Mouse (Mus musculus) telencephalon, adult 2 months (tissue): ENCODE measurements around the gene 4930595D18Rik.

Source experiments
- DNase-seq: peaks from one replicate; pipeline ENCODE4 v3.0.0-alpha.2; 2011; ENCODE audit warnings: low read depth, low spot score

Gene 4930595D18Rik

DNA sequence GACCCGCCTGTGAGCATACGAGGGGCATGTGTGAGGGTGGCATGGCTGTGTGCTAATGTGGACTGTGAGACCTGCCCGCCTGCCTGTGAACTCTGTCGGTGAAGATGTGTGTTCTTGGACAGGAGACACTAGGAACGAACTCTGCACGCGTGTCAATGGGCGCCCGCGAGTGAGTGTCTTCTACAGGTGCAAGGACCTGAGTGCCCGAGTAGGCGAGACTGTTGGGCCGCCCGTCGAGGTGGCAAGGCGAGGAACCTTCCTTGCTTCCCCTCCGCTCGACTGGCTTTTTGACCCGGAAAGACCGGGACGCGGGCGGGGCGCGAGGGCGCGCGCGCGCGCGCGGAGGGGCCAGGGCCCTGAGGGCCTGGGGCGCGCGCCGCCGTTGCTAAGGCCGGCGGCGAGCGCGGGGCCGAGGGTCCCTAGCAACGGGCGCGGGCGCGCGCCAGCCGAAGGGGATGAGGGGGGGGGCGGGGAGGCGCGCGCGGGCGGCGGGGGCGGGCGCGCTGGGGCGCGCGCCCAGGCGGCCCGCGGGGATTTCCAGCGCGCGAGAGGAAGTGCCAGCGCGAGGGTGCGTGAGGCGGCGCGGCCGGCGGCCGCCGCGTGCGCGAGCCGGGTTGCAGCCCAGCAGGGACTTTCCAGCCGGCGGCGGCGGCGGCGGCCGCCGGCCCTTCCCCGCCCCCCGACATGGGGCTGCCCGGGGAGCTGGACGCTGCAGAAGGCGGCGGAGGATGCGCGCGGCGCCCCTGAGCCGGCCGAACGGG, 18.3 kb downstream of the 4930595D18Rik start, which contains the start of gene Traf3:
Traf3 (plus strand) TSS at position 540 of the 761 bp plus-strand sequence.
- no peak for DNase-seq

DNA sequence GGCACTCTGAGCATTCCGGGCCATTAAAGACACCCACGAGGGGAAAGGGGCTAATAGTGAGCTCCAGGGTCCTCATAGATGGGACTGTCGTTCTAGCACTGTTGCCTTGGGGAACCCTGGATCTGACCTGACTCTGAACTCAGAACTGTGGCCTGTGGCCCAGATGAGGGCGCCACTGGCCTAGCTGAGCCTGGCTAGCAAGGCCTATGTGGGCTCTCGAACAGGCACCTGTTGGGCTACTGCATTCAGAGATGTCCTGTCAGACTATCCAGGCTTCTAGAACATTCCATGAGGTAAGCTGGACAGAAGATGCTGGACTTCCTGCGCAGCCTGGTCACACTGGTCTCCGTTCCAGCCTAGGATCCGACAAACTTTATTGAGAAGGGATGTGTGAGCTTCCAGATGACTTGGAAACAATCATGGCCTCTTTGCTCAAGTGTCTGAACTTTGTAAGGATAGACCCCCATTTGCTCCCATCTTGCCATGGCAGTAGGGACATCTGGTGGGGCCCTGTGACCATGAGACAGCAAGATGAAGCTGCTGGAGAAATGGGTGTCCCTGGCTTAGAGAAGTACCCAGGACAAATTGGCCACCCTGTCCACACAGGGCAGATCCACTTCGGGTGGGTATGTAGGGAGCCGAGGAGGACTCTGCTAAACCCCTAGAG, 19.0 kb downstream of the 4930595D18Rik start:
- no peak for DNase-seq

DNA sequence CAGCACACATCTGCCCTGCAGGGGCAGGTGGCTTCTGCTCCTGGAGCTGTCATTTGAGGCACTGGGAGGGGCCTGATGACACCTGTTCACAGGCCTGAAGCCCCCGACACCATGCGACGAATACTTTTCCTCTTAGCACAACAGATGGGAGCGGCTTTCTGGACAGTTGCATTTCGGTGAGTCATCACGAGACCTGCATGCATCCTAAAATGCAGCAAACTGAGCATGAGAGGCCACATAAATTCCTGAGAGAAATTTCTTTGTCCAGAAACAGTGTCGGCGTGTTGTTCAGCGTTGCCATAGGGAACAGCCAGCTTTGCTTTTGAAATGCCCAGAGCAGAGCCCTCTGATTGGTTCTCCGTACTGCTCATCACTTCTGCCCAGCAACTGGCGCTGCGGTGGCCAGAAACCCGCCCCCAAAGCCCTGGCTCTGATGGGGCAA, 20.0 kb downstream of the 4930595D18Rik start:
- peak; percentile 92 for DNase-seq

DNA sequence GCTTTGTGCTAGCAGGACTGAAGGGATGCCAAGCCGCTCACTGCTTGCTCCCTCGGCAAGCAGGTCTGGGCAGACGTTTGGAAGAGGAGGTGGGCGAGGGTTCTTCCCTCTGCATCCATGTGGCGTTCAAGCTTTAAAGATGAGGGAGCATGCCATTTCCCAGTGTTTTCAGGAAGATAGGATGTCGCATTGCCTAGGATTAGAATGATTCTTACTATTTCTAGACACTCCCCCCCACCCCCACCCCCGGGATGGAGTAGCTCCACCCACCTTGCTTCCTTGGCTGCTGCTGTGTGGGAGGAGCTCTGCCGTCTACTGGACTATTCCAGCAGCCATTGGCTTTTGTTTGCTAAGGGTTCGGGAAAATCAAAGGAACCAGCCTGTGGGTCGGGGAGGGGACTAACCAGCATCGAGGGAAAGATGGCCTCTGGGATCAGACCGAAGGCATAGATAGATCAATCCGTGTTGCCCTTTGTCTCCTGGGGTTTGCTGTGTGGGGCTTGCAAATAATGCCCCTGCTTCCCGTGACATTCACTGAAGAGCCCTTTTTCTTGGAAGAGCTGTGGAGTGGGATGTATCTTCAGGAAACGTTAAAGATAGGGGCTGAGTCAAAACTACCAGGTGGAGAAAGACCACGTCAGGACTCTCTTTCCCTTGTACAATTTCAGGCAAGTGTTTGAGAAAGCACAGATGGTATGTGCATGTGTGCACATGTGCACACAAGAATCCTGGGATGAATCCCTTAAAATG, 21.8 kb downstream of the 4930595D18Rik start:
- peak; percentile 83 for DNase-seq

DNA sequence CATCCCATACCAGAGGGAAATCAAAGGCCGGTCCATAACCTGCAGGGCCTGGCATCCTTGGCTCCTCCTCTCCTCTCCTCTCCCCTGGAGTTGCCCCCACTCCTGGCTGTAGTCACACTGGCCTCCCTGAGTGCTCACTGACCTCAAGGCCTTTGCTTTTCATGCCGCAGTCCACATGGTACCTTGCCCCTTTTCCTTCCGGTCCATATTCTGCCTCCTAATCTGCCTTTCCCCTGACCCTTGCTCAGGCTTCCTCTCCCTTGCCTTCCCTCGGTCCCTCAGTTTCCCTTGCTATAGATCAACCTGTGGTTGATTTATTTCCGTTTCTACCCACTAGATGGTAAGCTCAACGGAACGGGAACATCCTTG, 22.4 kb downstream of the 4930595D18Rik start:
- no peak for DNase-seq

DNA sequence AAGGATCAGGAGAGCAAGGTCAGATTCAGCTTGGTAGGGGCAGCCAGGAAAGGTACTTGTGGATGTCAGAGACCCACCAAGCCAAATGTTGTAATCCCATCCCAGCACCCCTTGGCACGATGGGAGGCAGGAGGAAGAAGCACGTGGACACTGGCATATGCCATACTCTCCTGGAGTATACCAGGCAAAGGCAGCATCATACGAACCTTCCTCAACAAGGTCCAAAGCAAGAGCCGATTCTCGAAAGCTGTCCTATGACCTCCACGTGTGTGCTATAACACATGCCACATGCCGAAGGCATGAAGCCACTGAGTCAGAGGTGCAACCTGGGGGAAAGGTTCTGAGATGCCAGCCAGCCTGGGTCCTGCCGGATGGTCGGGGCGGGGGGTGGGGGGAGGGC, 23.4 kb downstream of the 4930595D18Rik start:
- DNase-seq, result no peak

DNA sequence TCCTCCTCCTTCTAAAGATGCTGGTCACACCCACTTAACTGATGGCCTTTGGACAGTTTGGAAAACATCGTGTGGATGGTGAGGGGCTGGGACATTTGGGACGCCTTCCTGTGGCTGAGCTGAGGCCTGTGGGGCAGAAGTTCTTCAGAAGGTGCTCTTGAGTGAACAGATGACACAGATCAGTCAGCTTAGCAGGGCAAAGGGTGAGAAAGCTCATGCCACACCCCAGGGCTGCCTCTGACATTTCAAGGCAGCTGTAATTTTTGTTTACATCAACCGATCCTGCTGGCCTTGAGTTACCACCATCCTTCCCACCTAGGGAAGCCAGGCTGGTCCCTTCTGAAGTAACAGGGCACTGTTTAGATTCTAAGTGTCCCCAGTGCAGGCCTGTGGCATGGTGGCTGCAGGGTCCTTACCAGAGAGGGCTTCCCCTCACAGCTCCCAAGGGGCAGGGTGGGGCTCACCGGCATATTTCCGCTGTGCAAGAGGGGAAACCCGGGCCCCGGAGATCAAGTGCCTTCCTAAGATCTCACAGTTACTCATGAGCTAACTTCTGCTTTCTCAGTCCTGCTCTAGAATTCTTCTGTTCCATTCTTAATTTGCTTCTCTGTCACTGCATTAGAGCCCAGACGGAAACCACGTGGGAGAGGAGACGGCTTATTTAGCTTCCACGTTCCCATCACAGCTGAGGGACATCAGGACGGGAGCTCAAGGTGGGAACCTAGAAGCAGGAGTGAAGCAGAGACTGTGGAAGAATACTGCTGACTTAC, 24.4 kb downstream of the 4930595D18Rik start:
- no peak for DNase-seq

DNA sequence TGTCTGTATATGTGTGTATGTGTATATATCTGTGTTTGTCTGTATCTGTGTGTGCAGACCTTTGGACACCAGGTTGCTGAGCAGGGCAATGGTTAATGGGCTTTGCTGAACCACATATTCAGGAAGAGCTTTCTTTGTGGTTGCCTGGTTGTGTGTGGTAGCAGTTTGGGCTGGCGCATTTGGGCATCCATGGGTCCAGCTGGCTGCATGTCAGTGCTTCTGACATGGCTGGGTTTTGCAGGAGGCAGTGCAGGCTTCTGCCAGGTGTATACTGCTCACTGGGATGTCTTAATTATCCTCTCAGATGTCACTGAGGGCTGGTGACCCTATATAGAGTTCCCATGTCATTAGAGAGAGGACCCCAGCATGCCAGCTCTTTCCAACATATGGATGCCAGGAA, 28.5 kb downstream of the 4930595D18Rik start:
- DNase-seq, result no peak

DNA sequence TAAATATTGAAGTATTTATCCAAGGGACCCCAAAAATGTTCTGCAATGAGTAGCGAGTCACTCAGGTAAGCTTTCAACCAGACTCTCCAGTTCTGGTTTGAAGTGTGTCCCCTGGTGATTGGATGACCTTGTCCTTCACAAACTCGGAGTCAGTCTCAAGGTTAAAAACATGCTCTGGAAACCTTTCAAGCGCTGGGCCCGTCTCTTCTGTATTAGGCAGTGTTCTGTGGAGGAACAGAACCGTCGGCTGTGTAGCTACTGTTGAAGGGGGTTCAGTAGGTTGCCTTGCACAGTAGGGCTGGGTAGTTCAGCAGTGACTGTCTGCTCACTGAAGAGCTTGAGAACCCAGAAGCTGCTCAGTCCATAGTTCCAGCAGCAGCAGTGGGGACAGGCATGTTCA, 29.6 kb downstream of the 4930595D18Rik start:
- DNase-seq, result no peak

DNA sequence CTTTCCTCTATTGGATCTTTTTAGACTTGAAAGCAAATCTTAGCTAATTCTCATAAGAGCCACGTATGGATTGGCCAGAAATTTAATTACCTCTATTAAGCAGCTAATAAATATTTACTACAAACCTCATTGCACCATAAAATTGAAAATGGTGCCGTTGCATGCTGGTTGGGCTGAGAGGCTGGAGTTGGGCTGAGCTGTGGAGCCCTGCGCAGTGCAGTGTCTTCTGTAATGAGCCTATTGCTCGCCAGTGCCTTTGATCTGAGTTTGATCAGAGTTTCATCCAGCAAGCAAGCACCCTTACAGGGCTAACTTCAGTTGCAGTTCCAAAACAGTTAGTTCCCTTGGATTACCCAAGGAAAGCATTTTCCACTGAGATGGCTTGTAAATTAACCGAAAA, 30.3 kb downstream of the 4930595D18Rik start:
- no peak for DNase-seq

DNA sequence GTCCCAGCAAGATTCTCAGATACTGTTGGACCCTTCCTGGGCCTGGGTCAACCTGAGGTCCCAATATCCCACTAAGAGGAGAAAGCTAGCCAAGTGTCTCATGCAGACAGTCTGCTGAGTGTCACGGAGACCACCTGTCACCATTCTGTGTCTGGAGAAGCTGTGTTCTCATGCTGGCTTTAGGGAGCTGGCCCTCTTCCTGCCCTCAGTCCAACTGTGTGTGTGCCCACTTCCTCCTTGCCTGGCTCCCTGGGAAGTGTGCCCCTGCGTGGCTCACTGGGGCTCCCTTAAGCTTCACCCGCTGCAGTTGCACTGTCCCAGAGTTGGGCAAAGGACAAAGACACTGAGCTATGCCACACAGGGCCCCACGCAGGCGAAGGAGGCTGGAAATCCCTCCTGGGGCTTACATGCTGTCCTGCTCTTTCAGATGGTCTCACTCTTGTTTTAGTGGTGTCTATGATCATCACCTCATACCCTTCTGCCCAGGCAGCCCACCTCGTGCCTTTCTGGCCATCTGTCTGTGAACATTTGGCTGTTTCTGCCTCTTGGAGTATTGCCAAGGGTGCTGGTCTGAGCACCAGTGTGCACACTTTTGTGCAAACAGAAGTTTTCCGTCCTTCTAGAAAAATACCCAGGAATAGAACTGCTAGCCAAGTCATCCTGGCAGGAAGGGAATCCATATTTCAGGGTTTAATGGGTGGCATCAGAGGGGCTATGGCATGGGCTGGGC, 31.1 kb downstream of the 4930595D18Rik start:
- no peak for DNase-seq

DNA sequence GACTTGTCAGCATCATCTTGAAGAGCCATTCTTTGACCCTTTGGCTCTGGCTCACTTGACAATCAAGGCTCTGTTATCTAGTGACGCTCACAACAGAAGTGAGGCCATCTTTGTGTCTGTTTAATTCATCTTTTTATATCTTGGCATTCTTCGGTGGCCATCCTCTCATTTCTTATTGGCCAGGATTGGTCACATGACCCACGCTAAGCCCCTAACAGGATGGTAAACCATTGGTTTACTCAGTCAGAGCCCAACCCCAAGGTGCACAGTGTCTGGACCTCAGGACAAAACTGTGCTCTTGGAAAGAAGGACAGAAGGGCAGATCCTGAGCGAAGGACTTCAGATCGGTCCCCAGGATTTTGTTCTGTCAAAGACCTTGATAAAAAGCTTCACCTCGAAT, 31.7 kb downstream of the 4930595D18Rik start:
- DNase-seq, result no peak

DNA sequence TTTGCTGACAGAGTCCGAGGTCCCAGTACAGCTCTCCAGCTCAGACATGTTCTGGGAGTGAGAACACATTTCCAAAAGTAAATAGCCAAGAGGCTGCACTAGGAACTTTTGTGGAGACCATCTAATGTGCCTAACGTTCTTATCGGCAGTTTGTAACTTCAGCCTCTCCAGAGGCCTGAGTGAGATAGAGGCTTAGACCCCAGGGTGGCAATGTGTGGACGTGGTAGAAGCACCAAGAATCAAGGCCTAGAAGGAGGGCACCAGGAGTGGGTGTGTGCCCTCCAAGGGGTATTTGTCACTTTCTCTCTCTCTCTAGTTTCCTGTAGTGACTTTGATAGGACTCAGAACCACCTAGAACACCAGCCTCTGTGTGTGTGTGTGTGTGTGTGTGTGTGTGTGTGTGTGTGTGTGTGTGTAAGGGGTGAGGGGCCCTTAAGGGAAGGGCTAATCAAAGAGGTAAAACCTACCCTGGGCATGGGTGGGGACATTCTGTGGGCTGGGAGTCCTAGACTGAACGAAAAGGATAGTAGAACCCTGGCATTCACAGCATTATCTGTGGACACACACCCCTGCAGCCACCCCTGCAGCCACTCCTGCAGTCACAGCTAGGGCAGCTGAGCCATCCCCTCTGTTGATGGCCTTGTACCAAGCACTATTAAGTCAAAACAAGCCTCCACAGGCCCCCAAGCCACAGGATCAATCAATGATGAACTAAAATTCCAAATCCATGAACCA, 32.7 kb downstream of the 4930595D18Rik start:
- no peak for DNase-seq

DNA sequence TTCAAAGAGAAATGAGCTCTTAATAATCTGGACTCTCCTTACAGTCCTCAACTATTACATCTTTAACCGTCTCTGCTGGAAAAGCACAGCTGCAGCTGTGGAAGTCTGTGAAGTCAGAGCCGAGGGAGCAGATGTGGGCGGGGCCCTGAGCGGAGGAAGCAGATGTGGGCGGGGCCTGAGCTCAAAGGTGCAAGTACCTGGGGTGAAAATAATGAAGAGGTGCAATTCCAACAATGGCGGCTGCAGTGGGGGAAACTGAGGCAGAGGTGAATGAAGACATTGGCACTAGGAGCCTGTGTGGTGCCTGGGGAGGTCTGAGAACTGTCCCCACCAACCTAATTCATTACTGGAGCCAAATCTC, 34.1 kb downstream of the 4930595D18Rik start:
- DNase-seq, result no peak

DNA sequence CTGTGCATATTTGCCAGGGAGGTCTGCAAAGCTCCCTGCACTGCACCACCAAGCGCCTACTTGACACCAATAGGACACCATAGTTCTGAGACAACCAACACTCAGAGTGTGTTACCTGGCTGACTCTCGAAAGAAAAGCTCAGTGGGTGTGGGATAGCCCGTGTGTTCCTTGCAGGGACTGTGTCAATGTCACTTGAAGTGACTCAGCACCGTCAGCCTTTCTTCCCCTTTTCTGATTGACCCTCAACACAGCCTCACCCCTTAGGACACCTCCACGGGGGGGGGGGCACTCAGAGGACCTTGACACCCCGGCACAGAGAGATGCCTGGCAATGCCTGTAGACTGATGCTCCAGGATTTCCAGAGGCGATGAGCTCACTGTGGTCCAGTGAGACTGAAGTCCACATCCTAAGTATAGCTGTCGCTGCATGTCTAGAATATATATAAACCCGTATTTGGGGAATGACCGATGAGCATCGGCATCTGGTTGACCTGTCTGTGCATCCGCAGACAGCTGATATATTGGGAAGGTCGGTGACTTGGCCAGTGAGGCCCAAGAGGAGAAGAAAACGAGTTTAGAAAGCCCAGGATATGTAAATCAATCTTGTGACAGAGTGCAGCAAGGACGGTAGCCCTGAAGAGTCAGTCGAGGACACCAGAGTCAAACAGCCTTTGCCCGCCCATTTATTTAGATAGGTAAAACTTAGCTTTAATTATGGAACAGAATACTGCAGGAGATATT, 34.6 kb downstream of the 4930595D18Rik start:
- DNase-seq, result no peak

DNA sequence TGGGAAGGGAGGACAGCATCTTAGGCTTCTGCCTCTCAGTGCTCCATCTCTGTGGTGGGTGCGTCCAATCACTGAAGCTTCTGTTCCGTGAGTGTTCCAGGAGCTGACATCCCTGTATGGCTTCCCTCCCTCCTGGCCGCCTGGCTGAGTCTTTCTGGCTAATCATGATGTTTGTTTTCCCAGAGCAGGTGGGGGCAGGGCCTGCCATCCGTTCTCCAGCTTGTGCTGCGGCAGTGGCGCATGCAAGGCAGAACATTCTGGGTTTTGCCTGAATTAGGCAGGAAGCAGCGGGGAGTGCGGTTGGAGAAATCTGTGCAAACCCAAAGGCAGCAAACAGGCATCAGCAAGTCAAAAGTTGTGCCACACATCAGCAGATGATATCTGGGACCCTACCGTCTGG, 39.0 kb downstream of the 4930595D18Rik start:
- peak; percentile 64 for DNase-seq

DNA sequence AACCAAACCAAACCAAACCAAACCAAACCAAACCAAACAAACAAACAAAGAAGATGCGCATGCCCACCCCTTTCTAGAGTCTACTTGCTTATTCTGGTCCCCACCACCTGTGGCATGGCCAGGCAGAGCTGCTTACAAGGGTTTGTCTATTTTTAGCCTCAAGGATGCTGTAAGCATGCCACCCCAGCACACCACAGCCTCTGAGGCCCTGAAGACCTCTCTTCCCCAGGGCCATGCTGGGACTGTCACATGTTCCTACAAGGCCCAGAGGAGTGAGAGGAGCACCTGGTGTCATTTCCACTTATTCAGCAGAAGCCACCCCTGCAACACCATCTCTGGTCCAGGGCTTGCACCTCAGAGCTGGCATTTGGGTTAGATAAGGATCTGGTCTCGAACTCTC, 39.7 kb downstream of the 4930595D18Rik start:
- no peak for DNase-seq

DNA sequence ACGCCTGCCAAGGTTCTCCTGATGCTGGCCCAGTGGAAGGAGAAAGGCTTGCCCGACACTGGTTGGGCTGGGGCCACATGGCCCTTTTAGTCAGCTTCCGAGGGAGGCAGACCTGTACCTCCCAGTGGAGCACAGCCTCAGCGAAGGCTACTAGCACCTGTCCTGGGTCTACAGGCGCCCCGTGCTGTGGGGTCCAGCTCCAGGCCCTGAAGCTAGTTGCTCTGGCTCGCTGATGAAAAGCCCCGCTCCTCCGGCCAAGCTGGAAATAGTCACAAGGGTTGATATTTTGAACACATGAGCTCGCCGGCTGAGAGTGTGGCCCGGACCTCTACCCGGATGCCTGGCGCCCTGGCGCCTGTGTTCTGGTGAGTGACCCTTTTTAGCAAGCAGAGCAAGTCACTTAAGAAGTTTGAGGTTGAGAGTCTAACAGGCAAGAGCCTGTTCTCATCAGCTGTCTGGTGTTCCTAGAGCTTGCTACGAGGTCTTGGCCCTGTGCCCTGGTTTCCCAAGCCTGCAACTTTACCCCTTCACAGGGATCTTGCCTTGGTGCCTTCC, 40.7 kb downstream of the 4930595D18Rik start:
- DNase-seq, result no peak

DNA sequence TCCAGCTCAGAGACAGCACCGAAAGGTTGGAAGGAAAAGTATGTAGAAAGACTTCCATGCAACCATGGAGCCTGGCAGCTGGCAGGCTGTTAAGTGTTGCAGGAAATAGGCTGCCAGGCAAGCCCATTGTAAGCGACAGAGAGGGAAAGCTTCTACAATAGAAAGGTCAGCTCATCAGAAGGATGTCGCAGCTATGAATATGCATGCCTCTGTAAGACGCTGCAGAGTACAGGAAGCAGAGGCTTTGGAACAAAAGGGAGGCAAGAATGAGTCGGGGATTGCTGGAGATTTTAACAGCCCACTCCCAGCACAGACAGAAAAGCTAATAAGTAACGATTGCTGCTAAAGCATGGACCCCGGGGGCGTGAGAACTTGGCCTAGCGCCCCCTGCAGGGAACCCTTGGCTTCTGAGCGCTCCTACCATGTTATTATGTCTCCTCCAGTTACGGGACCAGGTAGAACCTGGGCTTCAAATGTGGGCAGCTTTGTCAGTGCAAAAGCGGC, 41.2 kb downstream of the 4930595D18Rik start:
- no peak for DNase-seq
